Comparison of ENCODE assay signal across 13 mouse cellular contexts in the genomic region with DNA sequence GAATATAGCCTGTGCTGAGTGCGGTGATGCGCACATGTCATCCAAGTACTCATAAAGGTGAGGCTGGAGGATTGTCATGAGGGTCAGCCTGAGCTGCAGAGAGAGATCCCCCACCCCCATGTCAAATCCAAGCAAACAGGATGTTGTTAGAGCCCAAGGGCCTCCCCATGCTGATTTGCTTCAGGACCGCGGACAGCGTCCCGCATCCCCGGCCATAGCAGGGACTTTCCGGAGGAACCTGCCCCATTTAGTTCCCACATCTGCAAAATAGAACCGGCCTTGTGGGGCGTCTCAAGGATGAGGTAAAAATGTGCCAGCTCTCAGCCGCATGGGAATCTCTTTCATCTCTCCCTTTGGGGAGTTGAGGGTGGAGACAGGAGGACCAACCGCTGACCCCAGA. TPM values are rescaled to one million over a fixed set of nuclear protein-coding genes. Genes with fewer than 3 reads are reported as not detected.
DNase-seq lines count a peak whose midpoint lies in the region; ATAC-seq and TF ChIP-seq lines count a peak whose summit lies in the region.
"Had no signal": no experiment of that assay in that cellular context is flagged by ENCODE, and none has a peak within 500 bp of the region (broad histone marks: within the 10 kb centered on the region; RNA-seq: fewer than 3 reads in every experiment).

No protein-coding gene starts in this region.

- H3K4me2 ChIP-seq in forebrain, postnatal 0 days (ENCODE audit: low read depth) = no peak overlapping the region
- no peak overlapping the region for H3K4me2 ChIP-seq in hindbrain, embryonic 12.5 days (replicated peaks)
- H3K4me2 ChIP-seq: forebrain, embryonic 12.5 days; liver, embryonic 15.5 days had no signal

- H3K9ac ChIP-seq in forebrain, postnatal 0 days = no peak overlapping the region
- H3K9ac ChIP-seq in hindbrain, embryonic 12.5 days = no peak overlapping the region
- H3K9ac ChIP-seq: forebrain, embryonic 12.5 days; liver, embryonic 15.5 days had no signal

- H3K27ac ChIP-seq in forebrain, postnatal 0 days (ENCODE audit: low read depth, low read length) = no peak overlapping the region
- H3K27ac ChIP-seq in hindbrain, embryonic 12.5 days = no peak overlapping the region
- H3K27ac ChIP-seq: forebrain, embryonic 12.5 days; layer of hippocampus, adult 2 months; liver, embryonic 15.5 days had no signal

- DNase-seq in kidney, postnatal 14 days = peak; percentile 53
- DNase-seq in kidney, adult 11 months = no peak
- DNase-seq in B cell, adult 2 months = peak; percentile 73 to 76
- peak; percentile 53 for DNase-seq in G1E (ENCODE audit: low spot score)
- DNase-seq in induced T-regulatory cell, adult 2 months (ENCODE audit: low read depth) = peak; percentile 71
- DNase-seq in forebrain, postnatal 0 days = no peak
- no peak for DNase-seq in frontal cortex, postnatal 36 days (ENCODE audit: low spot score in 2 of 2)
- DNase-seq: cerebellum, adult 8-10 months had no signal

- H3K9me3 ChIP-seq in G1E (replicated peaks) = no peaks in the 10 kb centered on the region
- H3K9me3 ChIP-seq in forebrain, postnatal 0 days (ENCODE audit: low read length) = no peaks in the 10 kb centered on the region
- no peaks in the 10 kb centered on the region for H3K9me3 ChIP-seq in hindbrain, embryonic 12.5 days (replicated peaks)
- H3K9me3 ChIP-seq: forebrain, embryonic 12.5 days; liver, embryonic 15.5 days had no signal

- H3K4me1 ChIP-seq in G1E (ENCODE audit: insufficient read depth, low read depth, low read length) = 0 out of 2 replicates have a peak, but pooled peaks cover 3% of the 10 kb centered on the region
- H3K4me1 ChIP-seq in forebrain, postnatal 0 days (ENCODE audit: insufficient read depth) = no peaks in the 10 kb centered on the region
- H3K4me1 ChIP-seq in hindbrain, embryonic 12.5 days = peaks cover 5% of the 10 kb centered on the region; the same call in 1 of the 2 replicates

- H3K4me3 ChIP-seq in G1E (ENCODE audit: low read depth, low read length) = no peak overlapping the region
- H3K4me3 ChIP-seq in forebrain, postnatal 0 days (ENCODE audit: low read depth, low read length) = no peak overlapping the region
- H3K4me3 ChIP-seq in hindbrain, embryonic 12.5 days = no peak overlapping the region
- H3K4me3 ChIP-seq: forebrain, embryonic 12.5 days; layer of hippocampus, adult 2 months; liver, embryonic 15.5 days had no signal

- no peak for TF ChIP-seq CTCF in G1E (IDR thresholded peaks at IDR 0.05; ENCODE audit: low read depth, low read length)
- TF ChIP-seq CTCF in forebrain, postnatal 0 days (IDR thresholded peaks at IDR 0.05; ENCODE audit: low read depth) = no peak

- H3K27me3 ChIP-seq in G1E (ENCODE audit: insufficient read depth, low read length) = peaks cover 4% of the 10 kb centered on the region; the same call in 1 of the 2 replicates
- peaks cover under 1% of the 10 kb centered on the region for H3K27me3 ChIP-seq in forebrain, postnatal 0 days (ENCODE audit: insufficient read depth, low read length)
- peaks cover 40% of the 10 kb centered on the region for H3K27me3 ChIP-seq in hindbrain, embryonic 12.5 days

- no peak; the same call in 1 of the 2 replicates for ATAC-seq in G1E (ENCODE audit: extremely low read depth, insufficient number of reproducible peaks, low FRiP score, poor library complexity, severe bottlenecking)
- no peak for ATAC-seq in forebrain, postnatal 0 days
- ATAC-seq in hindbrain, embryonic 12.5 days (ENCODE audit: low FRiP score) = no peak

- WGBS in forebrain, postnatal 0 days = 22% methylated on average over 12 of the region's 12 CpGs
- WGBS in hindbrain, embryonic 12.5 days = 17% methylated on average over 12 of the region's 12 CpGs

- H3K36me3 ChIP-seq in G1E (replicated peaks) = peaks cover 2% of the 10 kb centered on the region
- no peaks in the 10 kb centered on the region for H3K36me3 ChIP-seq in forebrain, postnatal 0 days (ENCODE audit: insufficient read depth)
- no peaks in the 10 kb centered on the region for H3K36me3 ChIP-seq in hindbrain, embryonic 12.5 days
- H3K36me3 ChIP-seq: forebrain, embryonic 12.5 days; liver, embryonic 15.5 days had no signal

RNA-seq across cellular contexts. Expression of a gene that starts 6.9 kb away (rescaled TPM):
- total RNA-seq in G1E (2014; fragmentation: Nextera tagmentation) = not detected in 2 replicates
- 0.06 TPM in 1 of 2 replicates, not detected in the other for total RNA-seq in G1E (2017)
- 0.26 and 0.28 TPM in 2 replicates for polyA plus RNA-seq in G1E (2012)
- 1.5 and 2.2 TPM in 2 replicates for total RNA-seq in forebrain, postnatal 0 days (2014; rRNA removed)
- polyA plus RNA-seq in forebrain, postnatal 0 days (2015; fragmentation: Nextera tagmentation; extraction: Ambion mirVana) = 2.4 and 3.6 TPM in 2 replicates
- 0.25 and 0.68 TPM in 2 replicates for polyA plus RNA-seq in hindbrain, embryonic 12.5 days (2016; fragmentation: Nextera tagmentation; extraction: Ambion mirVana)
- polyA plus RNA-seq: heart, embryonic 14.5 days; liver, embryonic 15.5 days had no signal

RNA-seq across cellular contexts. Expression of a gene that starts 11.6 kb away (rescaled TPM):
- total RNA-seq in G1E (2014; fragmentation: Nextera tagmentation) (12,197 and 12,967 TPM in 2 replicates), G1E (2017) (1,575 and 1,810 TPM in 2 replicates)
- 3,365 and 5,482 TPM in 2 replicates for polyA plus RNA-seq in G1E (2012)
- total RNA-seq in forebrain, postnatal 0 days (2014; rRNA removed) = 1,945 and 2,194 TPM in 2 replicates
- polyA plus RNA-seq in forebrain, postnatal 0 days (2015; fragmentation: Nextera tagmentation; extraction: Ambion mirVana) = 2,793 and 3,853 TPM in 2 replicates
- polyA plus RNA-seq in hindbrain, embryonic 12.5 days (2016; fragmentation: Nextera tagmentation; extraction: Ambion mirVana) = 2,266 and 2,767 TPM in 2 replicates

RNA-seq across cellular contexts. Expression of a gene that starts 11.9 kb away (rescaled TPM):
- 17.0 and 18.9 TPM in 2 replicates for total RNA-seq in G1E (2014; fragmentation: Nextera tagmentation)
- 16.1 and 16.7 TPM in 2 replicates for total RNA-seq in G1E (2017)
- 171 and 172 TPM in 2 replicates for polyA plus RNA-seq in G1E (2012)
- 34.7 and 59.9 TPM in 2 replicates for total RNA-seq in forebrain, postnatal 0 days (2014; rRNA removed)
- polyA plus RNA-seq in forebrain, postnatal 0 days (2015; fragmentation: Nextera tagmentation; extraction: Ambion mirVana) = 161 and 175 TPM in 2 replicates
- polyA plus RNA-seq in hindbrain, embryonic 12.5 days (2016; fragmentation: Nextera tagmentation; extraction: Ambion mirVana) = 131 and 139 TPM in 2 replicates

RNA-seq across cellular contexts. Expression of a gene that starts 20.1 kb away (rescaled TPM):
- 26.3 and 29.6 TPM in 2 replicates for total RNA-seq in G1E (2014; fragmentation: Nextera tagmentation)
- 8.7 and 9.5 TPM in 2 replicates for total RNA-seq in G1E (2017)
- polyA plus RNA-seq in G1E (2012) = 135 and 147 TPM in 2 replicates
- total RNA-seq in forebrain, postnatal 0 days (2014; rRNA removed) = 57.2 and 68.1 TPM in 2 replicates
- 52.7 and 63.9 TPM in 2 replicates for polyA plus RNA-seq in forebrain, postnatal 0 days (2015; fragmentation: Nextera tagmentation; extraction: Ambion mirVana)
- polyA plus RNA-seq in hindbrain, embryonic 12.5 days (2016; fragmentation: Nextera tagmentation; extraction: Ambion mirVana) = 60.5 and 60.8 TPM in 2 replicates

RNA-seq across cellular contexts. Expression of a gene that starts 22.6 kb away (rescaled TPM):
- not detected in 2 replicates for total RNA-seq in G1E (2014; fragmentation: Nextera tagmentation)
- total RNA-seq in G1E (2017) = 0.12 and 0.22 TPM in 2 replicates
- polyA plus RNA-seq in G1E (2012) = 0.02 and 0.03 TPM in 2 replicates
- total RNA-seq in forebrain, postnatal 0 days (2014; rRNA removed) = 20.5 and 31.5 TPM in 2 replicates
- 9.4 and 9.8 TPM in 2 replicates for polyA plus RNA-seq in forebrain, postnatal 0 days (2015; fragmentation: Nextera tagmentation; extraction: Ambion mirVana)
- 22.1 and 23.8 TPM in 2 replicates for polyA plus RNA-seq in hindbrain, embryonic 12.5 days (2016; fragmentation: Nextera tagmentation; extraction: Ambion mirVana)

Comparison
In these comparisons a context has a peak if more than half of its experiments do, and no peak if none do; other contexts are left out.
1. DNase-seq: peak in kidney, postnatal 14 days (single experiment), B cell, adult 2 months (2 of 2), G1E (single experiment) and induced T-regulatory cell, adult 2 months (single experiment); none in kidney, adult 11 months (single experiment), forebrain, postnatal 0 days (single experiment) and frontal cortex, postnatal 36 days (0 of 2).